Comparison of ENCODE assay signal across 8 mouse cellular contexts in genomic region chr17:85089621-85090020, GRCm38 (mm10). TPM values are rescaled to one million over a fixed set of nuclear protein-coding genes. Genes with fewer than 3 reads are reported as not detected.
DNase-seq lines count a peak whose midpoint lies in the region; ATAC-seq and TF ChIP-seq lines count a peak whose summit lies in the region.

No protein-coding gene starts in this region.

- under 1% methylated on average over 16 of the region's 16 CpGs for WGBS in liver, embryonic 13.5 days (ENCODE audit: insufficient replicate concordance)

- peak overlapping the region; percentile 93 for H3K4me3 ChIP-seq in erythroblast, embryonic 14.5 days (replicated peaks)
- H3K4me3 ChIP-seq in liver, embryonic 13.5 days (replicated peaks) = peak overlapping the region; percentile 94

- POLR2A ChIA-PET in Patski (lab: Charles Lee) = interaction anchor here (0.7 kb wide), 1 partner anchor 62 kb away, joined by 4 read pairs; no protein-coding TSS in a partner anchor

- no peak for TF ChIP-seq CTCF in Patski (IDR thresholded peaks at IDR 0.05)

- H3K36me3 ChIP-seq in erythroblast, embryonic 14.5 days (ENCODE audit: control insufficient read depth) = no peaks in the 10 kb centered on the region; the same call in 1 of the 2 replicates
- H3K36me3 ChIP-seq in liver, embryonic 13.5 days = no peaks in the 10 kb centered on the region

- DNase-seq in layer of hippocampus, adult 9-11 months = peak; percentile 18
- no peak for DNase-seq in layer of hippocampus, adult 8-10 months (ENCODE audit: low spot score in 2 of 2)
- DNase-seq in Patski (ENCODE audit: low read depth, low spot score) = no peak
- DNase-seq in liver, embryonic 13.5 days = no peak
- peak; percentile 48 for DNase-seq in testis, postnatal 10 days (ENCODE audit: low spot score)
- no peak for DNase-seq in frontal cortex, postnatal 14 days (ENCODE audit: low spot score in 2 of 2)
- DNase-seq in right cerebral cortex, postnatal 10 days (ENCODE audit: low spot score in 2 of 2) = no peak

- in situ Hi-C loops in Patski (cut with MboI; ENCODE audit: low pct_unique_long_range_greater_than_20kb) = loop anchor here (10.0 kb wide), 1 partner anchor 65 kb away; the partner anchor contains the start of gene Slc3a1

- peak overlapping the region; percentile 93 for H3K4me2 ChIP-seq in liver, embryonic 13.5 days

- H3K4me1 ChIP-seq in erythroblast, embryonic 14.5 days (ENCODE audit: control insufficient read depth) = peaks cover 35% of the 10 kb centered on the region
- H3K4me1 ChIP-seq in liver, embryonic 13.5 days (replicated peaks) = peaks cover 32% of the 10 kb centered on the region

- peak overlapping the region; percentile 87 for H3K9ac ChIP-seq in liver, embryonic 13.5 days

- no peaks in the 10 kb centered on the region for H3K9me3 ChIP-seq in erythroblast, embryonic 14.5 days (ENCODE audit: control insufficient read depth, low read length)
- H3K9me3 ChIP-seq in liver, embryonic 13.5 days (replicated peaks) = no peaks in the 10 kb centered on the region

- peak overlapping the region; percentile 79 for H3K27ac ChIP-seq in liver, embryonic 13.5 days

- CTCF ChIA-PET in Patski (lab: Charles Lee) = interaction anchor here (1.3 to 1.4 kb wide), 2 partner anchors 9 to 21 kb away, joined by 3 to 4 read pairs; no protein-coding TSS in a partner anchor

- H3K27me3 ChIP-seq in Patski = no peaks in the 10 kb centered on the region
- no peaks in the 10 kb centered on the region for H3K27me3 ChIP-seq in erythroblast, embryonic 14.5 days (ENCODE audit: control insufficient read depth)
- H3K27me3 ChIP-seq in liver, embryonic 13.5 days = no peaks in the 10 kb centered on the region

- ATAC-seq in Patski = peak; percentile 6
- no peak for ATAC-seq in liver, embryonic 13.5 days (ENCODE audit: low read depth)

RNA-seq across cellular contexts. Expression of gene Prepl, which starts 0.4 kb away (rescaled TPM):
- total RNA-seq in layer of hippocampus, adult 8-10 months (2022) = 100 to 1,000 TPM; 366 to 422 (median 399) TPM
- 75.8 TPM for polyA plus RNA-seq in Patski (2021)
- 0.04 and 0.05 TPM in 2 replicates for polyA plus RNA-seq in erythroblast, embryonic 14.5 days (2012)
- polyA plus RNA-seq in liver, embryonic 13.5 days (2015; fragmentation: Nextera tagmentation; extraction: Ambion mirVana) = 8.2 and 10.1 TPM in 2 replicates

RNA-seq across cellular contexts. Expression of gene Camkmt, which starts 0.7 kb away (rescaled TPM):
- total RNA-seq in layer of hippocampus, adult 8-10 months (2022) = 10 to 100 TPM; 11.8 to 15.6 (median 12.7) TPM
- 6.9 TPM for polyA plus RNA-seq in Patski (2021)
- 0.30 and 0.31 TPM in 2 replicates for polyA plus RNA-seq in erythroblast, embryonic 14.5 days (2012)
- polyA plus RNA-seq in liver, embryonic 13.5 days (2015; fragmentation: Nextera tagmentation; extraction: Ambion mirVana) = 3.9 and 5.0 TPM in 2 replicates

Comparison
In these comparisons a context has a peak if more than half of its experiments do, and no peak if none do; other contexts are left out.
1. DNase-seq: peak in layer of hippocampus, adult 9-11 months (single experiment) and testis, postnatal 10 days (single experiment); none in layer of hippocampus, adult 8-10 months (0 of 2), Patski (single experiment), liver, embryonic 13.5 days (single experiment), frontal cortex, postnatal 14 days (0 of 2) and right cerebral cortex, postnatal 10 days (0 of 2).